Mouse (Mus musculus): ENCODE results near the gene Galntl6.

GRCm38 (mm10) chr8:57890159-57890558 is 1022.3 kb downstream of the Galntl6 start:
- TF ChIP-seq POLR2A (IDR thresholded peaks at IDR 0.05; ENCODE audit: borderline replicate concordance, control insufficient read depth, low read depth, low read length), result no peak
- no peak for TF ChIP-seq CTCF (IDR thresholded peaks at IDR 0.05; ENCODE audit: control insufficient read depth, insufficient read depth, low read length)
